Mouse (Mus musculus) left cerebral cortex, adult 9 months (tissue): ENCODE measurements around the gene Mitd1.

Experiments
- DNase-seq, 2 experiments: peaks; one replicate each; pipeline ENCODE4 v3.0.0; 2022; ENCODE audit warnings: low spot score in 2 of 2

The Mitd1 gene

GRCm38 (mm10) chr1:37890025-37890652 is at the start of gene Mitd1, which contains the start of gene Mrpl30:
Mitd1 (minus strand) TSS chr1:37890411.
Mrpl30 (plus strand) TSS chr1:37890477.
- peak; percentile 64 to 92 for DNase-seq

GRCm38 (mm10) chr1:37931806-37932205 is 41.6 kb upstream of the Mitd1 start:
- DNase-seq: peak in 1 of 2 experiments; percentile 3

GRCm38 (mm10) chr1:37925971-37926370 is 35.8 kb upstream of the Mitd1 start:
- DNase-seq: no peak

- no peak for DNase-seq
Measured at GRCm38 (mm10) chr1:37922536-37922935, 32.3 kb upstream of the Mitd1 start.

- DNase-seq: no peak
Measured at GRCm38 (mm10) chr1:37918096-37918495, 27.9 kb upstream of the Mitd1 start.

- no peak for DNase-seq
Measured at GRCm38 (mm10) chr1:37917666-37918065, 27.5 kb upstream of the Mitd1 start.

- DNase-seq: no peak
Measured at GRCm38 (mm10) chr1:37916393-37916792, 26.2 kb upstream of the Mitd1 start, which contains the start of gene Lyg2. Lyg2 (minus strand) TSS chr1:37916493.

GRCm38 (mm10) chr1:37912751-37913150 is 22.5 kb upstream of the Mitd1 start:
- DNase-seq: no peak

GRCm38 (mm10) chr1:37903178-37903577 is 13.0 kb upstream of the Mitd1 start:
- peak in 1 of 2 experiments; percentile 19 for DNase-seq

GRCm38 (mm10) chr1:37900288-37900687 is 10.1 kb upstream of the Mitd1 start:
- no peak for DNase-seq

- no peak for DNase-seq
Measured at GRCm38 (mm10) chr1:37899816-37900215, 9.6 kb upstream of the Mitd1 start.

GRCm38 (mm10) chr1:37894606-37895005 is 4.4 kb upstream of the Mitd1 start:
- no peak for DNase-seq

- DNase-seq: no peak
Measured at GRCm38 (mm10) chr1:37891400-37891799, 1.2 kb upstream of the Mitd1 start.

- no peak for DNase-seq
Measured at GRCm38 (mm10) chr1:37889206-37889605, 1.0 kb downstream of the Mitd1 start.

GRCm38 (mm10) chr1:37884451-37884850 is 5.8 kb downstream of the Mitd1 start:
- DNase-seq: no peak

- DNase-seq: no peak
Measured at GRCm38 (mm10) chr1:37883411-37883810, 6.8 kb downstream of the Mitd1 start.

- no peak for DNase-seq
Measured at GRCm38 (mm10) chr1:37877736-37878460, 12.3 kb downstream of the Mitd1 start.

GRCm38 (mm10) chr1:37873157-37873556 is 17.1 kb downstream of the Mitd1 start:
- no peak for DNase-seq

GRCm38 (mm10) chr1:37872131-37873067 is 17.8 kb downstream of the Mitd1 start:
- DNase-seq: peak; percentile 80 to 81

- peak in 1 of 2 experiments; percentile 39 for DNase-seq
Measured at GRCm38 (mm10) chr1:37871704-37872103, 18.5 kb downstream of the Mitd1 start, which contains the start of gene Lipt1. Lipt1 (plus strand) TSS chr1:37871738.

GRCm38 (mm10) chr1:37869362-37869761 is 20.8 kb downstream of the Mitd1 start:
- no peak for DNase-seq

GRCm38 (mm10) chr1:37868640-37869039 is 21.6 kb downstream of the Mitd1 start:
- DNase-seq: no peak
